Mouse (Mus musculus) frontal cortex, postnatal 25 days (tissue): ENCODE results near the gene St6galnac5.
"Not testable (repeated sequence)": the region's sequence is repeated elsewhere in the genome, so short reads cannot be mapped to it uniquely, and the experiment has no call there.

Experiments used
- DNase-seq, 2 experiments: peaks; one replicate each; pipeline ENCODE4 v3.0.0; 2022; ENCODE audit warnings: low spot score in 2 of 2

St6galnac5 gene

GRCm38 (mm10) chr3:152792601-152793000 lies 189.4 kb downstream of the St6galnac5 start:
- DNase-seq: no peak

DNA sequence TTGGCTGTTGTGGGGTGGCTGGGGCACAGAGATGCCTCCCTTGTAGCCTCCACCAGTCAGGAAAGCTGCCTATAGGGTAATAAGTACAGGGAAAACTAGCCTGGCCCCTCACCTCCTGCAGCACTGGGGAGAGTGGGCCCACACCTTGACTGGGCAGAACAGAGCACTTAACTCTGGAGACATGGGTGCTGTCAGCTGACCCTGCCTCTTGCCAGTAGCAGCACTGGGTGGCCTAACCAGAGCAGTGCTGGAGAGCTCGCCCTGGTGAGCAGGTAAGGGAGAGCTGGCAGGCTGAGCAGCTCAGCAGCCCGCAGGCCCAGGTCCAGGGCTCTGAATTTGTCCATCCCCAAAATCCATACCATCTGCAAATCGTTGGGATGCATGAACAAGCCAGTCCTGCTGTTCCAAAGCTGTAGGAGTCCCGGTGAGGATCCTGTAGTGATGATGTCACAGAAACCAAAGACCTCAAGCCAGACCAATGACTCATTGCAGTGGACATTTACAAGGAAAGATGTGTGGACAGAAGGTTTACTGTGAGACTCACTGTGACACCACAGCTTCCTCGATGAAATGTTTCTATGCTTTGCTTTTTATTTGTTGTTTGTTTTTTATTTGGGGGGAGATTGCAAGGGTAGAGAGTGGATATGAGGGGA lies 193.6 kb downstream of the St6galnac5 start:
- DNase-seq: not testable (repeated sequence)

DNA sequence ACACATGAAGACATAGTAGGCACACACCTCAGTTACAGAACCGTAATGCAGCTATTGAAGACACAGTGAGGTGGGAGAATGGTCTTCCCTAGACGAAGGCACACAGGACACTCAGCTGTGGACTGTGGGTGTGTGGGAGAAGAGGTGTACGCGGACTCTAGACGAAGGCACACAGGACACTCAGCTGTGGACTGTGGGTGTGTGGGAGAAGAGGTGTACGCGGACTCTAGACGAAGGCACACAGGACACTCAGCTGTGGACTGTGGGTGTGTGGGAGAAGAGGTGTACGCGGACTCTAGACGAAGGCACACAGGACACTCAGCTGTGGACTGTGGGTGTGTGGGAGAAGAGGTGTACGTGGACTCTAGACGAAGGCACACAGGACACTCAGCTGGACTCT lies 197.7 kb downstream of the St6galnac5 start:
- DNase-seq: not testable (repeated sequence)

DNA sequence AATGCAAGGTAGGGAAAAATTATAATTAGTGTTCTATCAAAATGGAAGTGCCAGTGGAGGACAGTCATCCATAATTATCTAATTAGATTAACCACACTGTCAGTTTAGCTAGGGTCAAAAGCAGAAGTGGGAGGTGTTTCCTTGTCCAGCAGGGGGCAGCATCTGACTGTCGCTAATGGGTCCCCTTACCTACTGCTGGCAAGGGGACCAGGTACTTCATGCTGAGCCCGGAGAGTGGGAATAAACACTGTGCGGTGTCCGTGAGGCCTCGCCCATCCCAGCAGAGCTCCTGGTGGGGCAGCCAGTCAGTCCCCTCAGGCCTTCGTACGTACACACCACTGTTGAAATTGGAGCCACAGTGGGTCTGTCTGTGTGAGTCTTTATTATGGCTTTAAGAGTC lies 198.3 kb downstream of the St6galnac5 start:
- DNase-seq: peak; percentile 39 to 50

- DNase-seq: no peak
These were observed 202.2 kb downstream of the St6galnac5 start for GRCm38 (mm10) chr3:152779819-152780218.

DNA sequence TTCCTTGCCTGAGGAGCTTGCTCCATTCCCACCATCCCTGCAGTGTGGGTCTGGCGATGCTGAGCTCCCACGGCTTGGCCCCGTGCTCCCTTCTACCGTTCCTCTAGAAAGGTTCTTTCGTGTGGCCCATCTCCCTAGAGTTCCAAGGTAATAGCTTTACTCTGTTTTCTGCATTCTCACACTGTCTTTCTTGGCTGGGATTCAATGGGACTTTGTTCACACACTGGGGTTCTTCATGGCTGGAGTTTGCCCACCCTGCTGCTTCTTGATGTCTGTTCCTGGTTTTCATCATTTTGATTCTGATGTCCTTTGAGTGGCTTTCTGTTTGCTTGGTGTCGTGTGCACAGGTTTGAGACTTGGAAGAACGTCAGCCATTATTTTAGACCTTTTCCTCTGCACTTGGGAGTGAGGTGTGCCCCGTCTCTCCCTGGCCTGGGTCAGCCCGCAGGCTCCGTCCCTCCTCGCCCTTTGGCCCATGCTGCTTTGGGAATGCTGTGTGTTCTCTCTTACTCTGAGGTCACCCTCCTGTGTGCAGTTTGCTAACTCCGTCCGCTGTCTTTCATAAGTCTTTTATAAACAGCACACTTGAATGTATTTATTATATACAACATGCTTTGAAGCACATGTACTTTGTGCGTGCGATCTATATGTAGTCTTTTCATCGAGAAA lies 205.0 kb downstream of the St6galnac5 start:
- DNase-seq: no peak

DNA sequence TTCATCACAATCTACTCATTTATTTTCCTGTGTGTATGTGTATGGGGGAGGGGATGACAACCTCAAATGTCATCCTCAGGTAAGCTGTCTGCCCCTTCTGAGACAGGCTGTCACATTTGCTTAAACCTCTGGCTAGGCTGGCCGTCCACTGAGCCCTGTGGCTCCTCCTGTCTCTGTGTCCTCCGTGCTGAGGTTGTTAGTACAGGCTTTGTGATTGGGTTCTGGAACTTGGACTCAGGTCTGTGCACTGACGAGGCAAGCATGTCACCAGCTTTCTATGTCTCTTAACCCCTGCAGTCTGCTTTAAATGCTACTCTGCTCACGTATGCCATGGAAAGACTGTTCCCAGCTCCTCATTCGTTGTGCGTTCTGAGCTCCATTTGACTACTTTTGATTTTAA lies 205.7 kb downstream of the St6galnac5 start:
- no peak for DNase-seq

GRCm38 (mm10) chr3:152770056-152770455 lies 212.0 kb downstream of the St6galnac5 start:
- DNase-seq: no peak

- DNase-seq: no peak
These were observed 214.6 kb downstream of the St6galnac5 start for GRCm38 (mm10) chr3:152767485-152767884.
